Comparison of ENCODE assay signal across 16 mouse cellular contexts in the genomic region with DNA sequence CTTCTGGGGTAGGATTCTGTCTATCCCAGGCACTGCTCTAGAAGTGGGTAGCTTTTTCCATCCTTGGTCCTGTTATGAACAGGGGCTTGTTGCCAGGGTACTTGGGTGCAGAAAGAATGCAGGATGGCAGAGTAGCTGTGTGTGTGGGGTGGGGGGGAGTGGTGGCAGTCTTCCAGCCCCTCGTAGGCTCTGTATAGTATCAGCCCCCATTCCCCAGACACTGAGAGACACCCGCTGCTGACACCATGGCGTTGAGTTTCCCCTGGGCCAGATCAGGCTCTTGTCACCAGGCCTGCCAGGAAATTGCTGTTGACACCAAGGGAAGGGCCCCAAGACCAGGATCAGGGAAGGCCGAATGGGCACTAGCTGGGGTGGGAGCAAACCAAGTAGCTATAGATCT. TPM values are rescaled to one million over a fixed set of nuclear protein-coding genes. Genes with fewer than 3 reads are reported as not detected.
DNase-seq lines count a peak whose midpoint lies in the region; ATAC-seq lines count a peak whose summit lies in the region.
"Had no signal": no experiment of that assay in that cellular context is flagged by ENCODE, and none has a peak within 500 bp of the region (broad histone marks: within the 10 kb centered on the region; RNA-seq: fewer than 3 reads in every experiment).

No protein-coding gene starts in this region.

- H3K27me3 ChIP-seq in heart, embryonic 11.5 days (ENCODE audit: control insufficient read depth, insufficient read depth, low read length), result peaks cover 6% of the 10 kb centered on the region; the same call in 1 of the 2 replicates
- H3K27me3 ChIP-seq in intestine, embryonic 15.5 days (replicated peaks), result peaks cover 7% of the 10 kb centered on the region
- peaks cover 5% of the 10 kb centered on the region; the same call in 1 of the 2 replicates for H3K27me3 ChIP-seq in intestine, embryonic 16.5 days (replicated peaks; ENCODE audit: control insufficient read depth, insufficient read depth, low read length)
- no peaks in the 10 kb centered on the region for H3K27me3 ChIP-seq in embryonic facial prominence, embryonic 13.5 days
- no peaks in the 10 kb centered on the region; the same call in 1 of the 2 replicates for H3K27me3 ChIP-seq in stomach, embryonic 15.5 days (replicated peaks)

- WGBS in heart, embryonic 11.5 days (ENCODE audit: insufficient replicate concordance), result 21% methylated on average over 4 of the region's 4 CpGs
- 43% methylated on average over 4 of the region's 4 CpGs for WGBS in intestine, embryonic 15.5 days
- 53% methylated on average over 4 of the region's 4 CpGs for WGBS in intestine, embryonic 16.5 days
- WGBS in embryonic facial prominence, embryonic 13.5 days, result 39% methylated on average over 4 of the region's 4 CpGs
- WGBS in stomach, embryonic 15.5 days, result 74% methylated on average over 4 of the region's 4 CpGs

- H3K4me1 ChIP-seq in heart, embryonic 11.5 days (ENCODE audit: control insufficient read depth, insufficient read depth, low read length), result peaks cover 24% of the 10 kb centered on the region
- no peaks in the 10 kb centered on the region for H3K4me1 ChIP-seq in intestine, embryonic 15.5 days (replicated peaks)
- no peaks in the 10 kb centered on the region for H3K4me1 ChIP-seq in intestine, embryonic 16.5 days (ENCODE audit: control insufficient read depth, insufficient read depth, low read length)
- H3K4me1 ChIP-seq in embryonic facial prominence, embryonic 13.5 days, result peaks cover 3% of the 10 kb centered on the region; the same call in 1 of the 2 replicates
- H3K4me1 ChIP-seq in stomach, embryonic 15.5 days, result no peaks in the 10 kb centered on the region

- no peak overlapping the region for H3K4me3 ChIP-seq in heart, embryonic 11.5 days (ENCODE audit: low read depth, low read length)
- H3K4me3 ChIP-seq in intestine, embryonic 15.5 days (replicated peaks), result no peak overlapping the region
- H3K4me3 ChIP-seq in intestine, embryonic 16.5 days (ENCODE audit: low read length), result no peak overlapping the region
- H3K4me3 ChIP-seq in embryonic facial prominence, embryonic 13.5 days, result no peak overlapping the region
- H3K4me3 ChIP-seq in stomach, embryonic 15.5 days (replicated peaks), result no peak overlapping the region

- H3K4me2 ChIP-seq in heart, embryonic 11.5 days, result no peak overlapping the region
- no peak overlapping the region for H3K4me2 ChIP-seq in intestine, embryonic 15.5 days (replicated peaks)
- no peak overlapping the region for H3K4me2 ChIP-seq in intestine, embryonic 16.5 days (ENCODE audit: low read depth, low read length)
- H3K4me2 ChIP-seq in embryonic facial prominence, embryonic 13.5 days, result no peak overlapping the region
- H3K4me2 ChIP-seq in stomach, embryonic 15.5 days, result no peak overlapping the region

- peak overlapping the region; percentile 12; the same call in 1 of the 2 replicates for H3K27ac ChIP-seq in heart, embryonic 11.5 days (ENCODE audit: low read depth, low read length)
- no peak overlapping the region for H3K27ac ChIP-seq in intestine, embryonic 15.5 days
- no peak overlapping the region for H3K27ac ChIP-seq in intestine, embryonic 16.5 days (ENCODE audit: low read length)
- no peak overlapping the region for H3K27ac ChIP-seq in embryonic facial prominence, embryonic 13.5 days
- H3K27ac ChIP-seq in stomach, embryonic 15.5 days, result no peak overlapping the region

- H3K9ac ChIP-seq in heart, embryonic 11.5 days (ENCODE audit: low read depth, low read length), result no peak overlapping the region
- no peak overlapping the region for H3K9ac ChIP-seq in intestine, embryonic 15.5 days
- no peak overlapping the region for H3K9ac ChIP-seq in intestine, embryonic 16.5 days (ENCODE audit: low read depth, low read length)
- no peak overlapping the region for H3K9ac ChIP-seq in embryonic facial prominence, embryonic 13.5 days
- H3K9ac ChIP-seq in stomach, embryonic 15.5 days, result no peak overlapping the region
- H3K9ac ChIP-seq: liver, postnatal 0 days had no signal

- no peak for ATAC-seq in heart, embryonic 11.5 days (replicated peaks; ENCODE audit: insufficient number of reproducible peaks, low FRiP score, low TSS enrichment)
- ATAC-seq in intestine, embryonic 15.5 days, result peak; percentile 39; the same call in 1 of the 2 replicates
- ATAC-seq in intestine, embryonic 16.5 days, result no peak
- peak; percentile 63; the same call in 1 of the 2 replicates for ATAC-seq in embryonic facial prominence, embryonic 13.5 days (ENCODE audit: insufficient number of reproducible peaks, insufficient read depth, low FRiP score, low TSS enrichment, low read depth)
- 0 out of 2 replicates have a peak, but pooled peaks have one; percentile 50 for ATAC-seq in stomach, embryonic 15.5 days (ENCODE audit: insufficient read depth, low FRiP score, low read depth)
- ATAC-seq: liver, postnatal 0 days had no signal

- H3K36me3 ChIP-seq in heart, embryonic 11.5 days (ENCODE audit: control insufficient read depth, insufficient read depth, low read length), result no peaks in the 10 kb centered on the region
- H3K36me3 ChIP-seq in intestine, embryonic 15.5 days, result no peaks in the 10 kb centered on the region
- no peaks in the 10 kb centered on the region for H3K36me3 ChIP-seq in intestine, embryonic 16.5 days (ENCODE audit: control insufficient read depth, insufficient read depth, low read length)
- H3K36me3 ChIP-seq in embryonic facial prominence, embryonic 13.5 days, result no peaks in the 10 kb centered on the region
- H3K36me3 ChIP-seq in stomach, embryonic 15.5 days, result no peaks in the 10 kb centered on the region

- no peaks in the 10 kb centered on the region for H3K9me3 ChIP-seq in heart, embryonic 11.5 days (replicated peaks; ENCODE audit: control insufficient read depth, low read length)
- no peaks in the 10 kb centered on the region for H3K9me3 ChIP-seq in intestine, embryonic 15.5 days
- H3K9me3 ChIP-seq in intestine, embryonic 16.5 days (ENCODE audit: control insufficient read depth, low read length), result no peaks in the 10 kb centered on the region
- H3K9me3 ChIP-seq in embryonic facial prominence, embryonic 13.5 days, result no peaks in the 10 kb centered on the region
- H3K9me3 ChIP-seq in stomach, embryonic 15.5 days, result no peaks in the 10 kb centered on the region

- no peak for DNase-seq in heart, adult 8-10 months (ENCODE audit: low spot score)
- DNase-seq in right cerebral cortex, postnatal 36 days (ENCODE audit: low spot score in 2 of 2), result no peak
- DNase-seq: adrenal gland, adult 8-10 months; B cell, adult 2 months; cerebellum, adult 9-11 months; embryo, embryonic 11 days; liver, postnatal 0 days had no signal

RNA-seq across cellular contexts. Expression of gene Ubl4b, which starts 13.8 kb away (rescaled TPM):
- not detected in 2 replicates for polyA plus RNA-seq in heart, embryonic 11.5 days (2014; fragmentation: Nextera tagmentation; extraction: Ambion mirVana)
- not detected for total RNA-seq in heart, adult 8-10 months (2022)
- polyA plus RNA-seq in intestine, embryonic 15.5 days (2015; fragmentation: Nextera tagmentation; extraction: Ambion mirVana), result not detected in 2 replicates
- polyA plus RNA-seq in intestine, embryonic 16.5 days (2015; fragmentation: Nextera tagmentation; extraction: Ambion mirVana), result not detected in 2 replicates
- 0.34 and 0.44 TPM in 2 replicates for polyA plus RNA-seq in embryonic facial prominence, embryonic 13.5 days (2015; fragmentation: Nextera tagmentation; extraction: Ambion mirVana)
- not detected in 2 replicates for polyA plus RNA-seq in stomach, embryonic 15.5 days (2015; fragmentation: Nextera tagmentation; extraction: Ambion mirVana)
- total RNA-seq: adrenal gland, adult 8-10 months; gastrocnemius, adult 8-10 months; layer of hippocampus, adult 8-10 months; megakaryocyte, adult 5-6 weeks had no signal
- polyA plus RNA-seq: kidney, embryonic 16.5 days; liver, postnatal 0 days had no signal

RNA-seq across cellular contexts. Expression of gene Alx3, which starts 26.1 kb away (rescaled TPM):
- polyA plus RNA-seq in heart, embryonic 11.5 days (2014; fragmentation: Nextera tagmentation; extraction: Ambion mirVana), result 1.1 and 1.7 TPM in 2 replicates
- not detected for total RNA-seq in heart, adult 8-10 months (2022)
- polyA plus RNA-seq in intestine, embryonic 15.5 days (2015; fragmentation: Nextera tagmentation; extraction: Ambion mirVana), result 0.13 TPM in 1 of 2 replicates, not detected in the other
- polyA plus RNA-seq in intestine, embryonic 16.5 days (2015; fragmentation: Nextera tagmentation; extraction: Ambion mirVana), result not detected in 2 replicates
- 31.5 and 50.5 TPM in 2 replicates for polyA plus RNA-seq in embryonic facial prominence, embryonic 13.5 days (2015; fragmentation: Nextera tagmentation; extraction: Ambion mirVana)
- polyA plus RNA-seq in stomach, embryonic 15.5 days (2015; fragmentation: Nextera tagmentation; extraction: Ambion mirVana), result not detected in 2 replicates
- total RNA-seq: adrenal gland, adult 8-10 months; gastrocnemius, adult 8-10 months; megakaryocyte, adult 5-6 weeks had no signal
- polyA plus RNA-seq: kidney, embryonic 16.5 days; liver, postnatal 0 days had no signal

RNA-seq across cellular contexts. Expression of gene Slc6a17, which starts 50.9 kb away (rescaled TPM):
- 3.3 and 4.0 TPM in 2 replicates for polyA plus RNA-seq in heart, embryonic 11.5 days (2014; fragmentation: Nextera tagmentation; extraction: Ambion mirVana)
- total RNA-seq in heart, adult 8-10 months (2022), result 1 to 10 TPM; 2.4 to 7.4 (median 4.8) TPM
- polyA plus RNA-seq in intestine, embryonic 15.5 days (2015; fragmentation: Nextera tagmentation; extraction: Ambion mirVana), result 1.0 and 2.6 TPM in 2 replicates
- polyA plus RNA-seq in intestine, embryonic 16.5 days (2015; fragmentation: Nextera tagmentation; extraction: Ambion mirVana), result 0.97 and 1.1 TPM in 2 replicates
- polyA plus RNA-seq in embryonic facial prominence, embryonic 13.5 days (2015; fragmentation: Nextera tagmentation; extraction: Ambion mirVana), result 9.5 and 10.3 TPM in 2 replicates
- polyA plus RNA-seq in stomach, embryonic 15.5 days (2015; fragmentation: Nextera tagmentation; extraction: Ambion mirVana), result 2.8 and 4.0 TPM in 2 replicates
- total RNA-seq: megakaryocyte, adult 5-6 weeks had no signal

Comparison
In these comparisons a context has a peak if more than half of its experiments do, and no peak if none do; other contexts are left out.
1. ATAC-seq: peak in intestine, embryonic 15.5 days (single experiment), embryonic facial prominence, embryonic 13.5 days (single experiment) and stomach, embryonic 15.5 days (single experiment); none in heart, embryonic 11.5 days (single experiment) and intestine, embryonic 16.5 days (single experiment).
2. RNA of gene Alx3, which starts 26.1 kb away (polyA plus RNA-seq): 31.5 to 50.5 TPM in embryonic facial prominence, embryonic 13.5 days; 1.1 to 1.7 TPM in heart, embryonic 11.5 days, 0.13 TPM in intestine, embryonic 15.5 days, not detected in stomach, embryonic 15.5 days and not detected in intestine, embryonic 16.5 days; every median in the first group is over 10 times any median in the second.